Mouse (Mus musculus) embryonic facial prominence, embryonic 11.5 days (tissue): ENCODE results near the gene Nol12. TPM values are rescaled to one million over a fixed set of nuclear protein-coding genes. Genes with fewer than 3 reads are reported as not detected.

Experiments
- ATAC-seq: fragments of 200-750 bp; cut with Nextera tagmentation; replicated peaks from 2 replicates; pipeline ENCODE4 v1.8.0; 2017; ENCODE audit warnings: low read depth; ENCODE audit not compliant: insufficient number of reproducible peaks, low FRiP score, low TSS enrichment
- DNase-seq: peaks from one replicate; pipeline ENCODE4 v3.0.0-alpha.2; 2015; ENCODE audit warnings: low spot score
- H3K27ac ChIP-seq: fragments of 300-500 bp; sonication (generic); replicated peaks from 2 replicates; pipeline ENCODE4 v1.5.1; 2014; ENCODE audit warnings: mild to moderate bottlenecking, low read depth, low read length, control low read depth
- H3K27me3 ChIP-seq: fragments of 300-500 bp; sonication (generic); 2 replicates; pipeline ENCODE4 v1.6.1; 2014; ENCODE audit warnings: mild to moderate bottlenecking, low read length, moderate library complexity, mixed read lengths; ENCODE audit not compliant: control insufficient read depth, insufficient read depth
- H3K36me3 ChIP-seq: fragments of 300-500 bp; sonication (generic); replicated peaks from 2 replicates; pipeline ENCODE4 v1.6.1; 2014; ENCODE audit warnings: low read depth, mild to moderate bottlenecking, low read length, moderate library complexity, mixed read lengths; ENCODE audit not compliant: control insufficient read depth, insufficient read depth
- H3K4me1 ChIP-seq: fragments of 300-500 bp; sonication (generic); 2 replicates; pipeline ENCODE4 v1.6.1; 2014; ENCODE audit warnings: low read length, mixed read lengths; ENCODE audit not compliant: control insufficient read depth, insufficient read depth
- H3K4me2 ChIP-seq: fragments of 300-500 bp; sonication (generic); 2 replicates; pipeline ENCODE4 v1.6.1; 2014; ENCODE audit warnings: low read depth, mild to moderate bottlenecking, control low read depth, low read length, moderate library complexity
- H3K4me3 ChIP-seq: fragments of 300-500 bp; sonication (generic); 2 replicates; pipeline ENCODE4 v1.5.1; 2014; ENCODE audit warnings: low read depth, low read length, control low read depth
- H3K9ac ChIP-seq: fragments of 300-500 bp; sonication (generic); replicated peaks from 2 replicates; pipeline ENCODE4 v1.6.1; 2014; ENCODE audit warnings: mild to moderate bottlenecking, control low read depth, low read length
- H3K9me3 ChIP-seq: fragments of 300-500 bp; sonication (generic); replicated peaks from 2 replicates; pipeline ENCODE4 v1.6.1; 2016; ENCODE audit warnings: mild to moderate bottlenecking, low read length, inconsistent platforms, mixed read lengths; ENCODE audit not compliant: control insufficient read depth
- WGBS: fragments of 180-500 bp; shearing (Covaris S2); extraction: QIAGEN DNeasy Blood & Tissue Kit; methylation state at CpG from one replicate; pipeline ENCODE4 v1.1.7; 2014; 5-methylcytosine and 5-hydroxymethylcytosine counted together
- polyA plus RNA-seq: library from polyadenylated mRNA; unstranded; fragments of >200 nt; fragmentation: Nextera tagmentation; extraction: Ambion mirVana; gene quantifications from 2 replicates; pipeline ENCODE4 v1.2.1, GENCODE M21; 2014

Gene Nol12
- polyA plus RNA-seq, 1 experiment from 2014 or later: 56.7 TPM

DNA sequence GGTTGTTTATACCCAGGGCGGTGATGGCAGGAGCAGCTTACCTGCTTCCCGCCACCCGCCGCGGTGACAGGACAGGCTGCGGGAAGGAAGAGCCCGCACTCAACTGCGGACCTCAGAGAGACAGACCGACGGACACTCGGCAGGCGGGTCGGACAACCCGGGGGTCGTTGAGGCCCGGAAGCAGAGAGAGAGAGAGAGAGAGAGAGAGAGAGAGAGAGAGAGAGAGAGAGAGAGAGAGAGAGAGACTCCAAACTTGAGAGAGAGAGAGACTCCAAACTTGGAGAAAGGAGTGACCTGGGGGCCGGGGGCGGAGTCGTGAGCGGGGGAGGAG, 35.4 kb upstream of the Nol12 start, which contains the start of gene Gm49510:
Gm49510 (plus strand) TSS at position 259 of the 331 bp plus-strand sequence.
- peak within 1 kb of the TSS; percentile 54 for H3K27ac ChIP-seq
- H3K4me1 ChIP-seq: peaks cover 4% of the 10 kb centered on the region
- ATAC-seq (no peak), DNase-seq (no peak)
- H3K4me3 ChIP-seq: peak within 1 kb of the TSS; percentile 57
- H3K9ac ChIP-seq: peak within 1 kb of the TSS; percentile 68
- no peaks in the 10 kb centered on the region for H3K36me3 ChIP-seq
- no peaks in the 10 kb centered on the region for H3K27me3 ChIP-seq
- H3K9me3 ChIP-seq: no peaks in the 10 kb centered on the region
- H3K4me2 ChIP-seq: peak within 1 kb of the TSS; percentile 89
- WGBS: 4% methylated on average over 20 of the region's 20 CpGs

GRCm38 (mm10) chr15:78899740-78900584, 34.8 kb upstream of the Nol12 start, which contains the start of gene Sh3bp1:
TSS of gene Sh3bp1 (plus strand) at chr15:78899768.
- 0 out of 2 replicates have a peak, but pooled peaks have one; percentile 32 for ATAC-seq
- Histone ChIP-seq H3K4me3 (peak within 1 kb of the TSS; percentile 57), H3K4me1 (peaks cover 4% of the 10 kb centered on the region), H3K36me3 (no peaks in the 10 kb centered on the region), H3K27me3 (no peaks in the 10 kb centered on the region), H3K4me2 (peak within 1 kb of the TSS; percentile 89), H3K27ac (peak within 1 kb of the TSS; percentile 54), H3K9me3 (no peaks in the 10 kb centered on the region), H3K9ac (peak within 1 kb of the TSS; percentile 68)
- DNase-seq: peak; percentile 83
- WGBS: 1% methylated on average over 47 of the region's 47 CpGs

DNA sequence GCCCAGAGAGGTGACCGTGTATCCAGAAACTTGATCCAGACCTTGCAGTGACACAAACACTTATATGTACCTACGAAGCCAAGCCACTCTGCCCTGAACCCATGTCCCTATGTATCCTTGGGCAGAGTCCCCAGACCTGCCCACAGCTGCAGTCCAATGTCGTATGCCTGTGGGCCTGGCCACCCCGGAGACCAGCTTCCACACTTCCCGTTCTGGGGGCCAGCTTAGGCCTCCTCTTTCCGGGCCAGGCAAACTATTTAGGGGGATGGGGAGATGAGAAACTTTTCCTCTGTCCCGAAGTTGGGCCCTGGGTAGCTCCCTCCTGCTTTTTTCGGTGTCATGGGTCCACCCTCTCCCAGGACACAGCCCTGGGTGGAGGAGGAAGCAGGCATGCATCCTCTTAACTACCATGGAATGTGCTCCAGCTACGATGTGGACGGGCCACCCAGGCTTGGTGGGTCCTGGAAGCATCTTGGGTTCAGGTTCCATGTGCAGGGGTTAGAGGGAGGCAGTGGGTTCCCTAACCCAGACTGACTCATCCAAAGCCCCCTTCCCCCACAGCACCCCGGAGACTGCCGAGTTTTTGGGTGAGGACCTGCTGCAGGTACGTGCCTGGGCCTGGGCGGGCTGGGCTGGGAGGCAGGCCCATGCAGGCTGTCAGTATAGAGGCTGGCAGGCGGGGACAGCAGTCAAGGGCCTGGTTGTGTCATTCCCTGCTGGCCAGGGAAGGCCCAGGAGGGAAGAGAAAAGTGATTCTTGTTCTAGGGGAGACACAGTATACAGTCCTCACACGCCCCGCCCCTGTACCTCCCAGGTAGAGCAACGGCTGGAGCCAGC, 33.9 kb upstream of the Nol12 start:
- H3K4me2 ChIP-seq: peak overlapping the region; percentile 89
- peak; percentile 14 for DNase-seq
- H3K27ac ChIP-seq: peak overlapping the region; percentile 54
- peaks cover 4% of the 10 kb centered on the region for H3K4me1 ChIP-seq
- H3K27me3 ChIP-seq: no peaks in the 10 kb centered on the region
- peak overlapping the region; percentile 68 for H3K9ac ChIP-seq
- 14% methylated on average over 18 of the region's 18 CpGs for WGBS
- no peaks in the 10 kb centered on the region for H3K9me3 ChIP-seq
- H3K4me3 ChIP-seq: peak overlapping the region; percentile 57
- H3K36me3 ChIP-seq: no peaks in the 10 kb centered on the region
- 0 out of 2 replicates have a peak, but pooled peaks have one; percentile 29 for ATAC-seq

- Histone ChIP-seq H3K4me3 (peak overlapping the region; percentile 3; the same call in 1 of the 2 replicates), H3K4me1 (peaks cover 4% of the 10 kb centered on the region), H3K9me3 (no peaks in the 10 kb centered on the region), H3K4me2 (peak overlapping the region; percentile 89), H3K27me3 (no peaks in the 10 kb centered on the region), H3K27ac (no peak overlapping the region; the same call in 1 of the 2 replicates), H3K9ac (peak overlapping the region; percentile 68; the same call in 1 of the 2 replicates), H3K36me3 (no peaks in the 10 kb centered on the region)
- 39% methylated on average over 8 of the region's 8 CpGs for WGBS
- DNase-seq: peak; percentile 60
- no peak for ATAC-seq
Measured at GRCm38 (mm10) chr15:78901422-78901789, 33.3 kb upstream of the Nol12 start.

GRCm38 (mm10) chr15:78903243-78903642, 31.5 kb upstream of the Nol12 start:
- H3K4me3 ChIP-seq: no peak overlapping the region
- H3K27ac ChIP-seq: no peak overlapping the region
- DNase-seq (peak; percentile 89), ATAC-seq (no peak)
- peaks cover 4% of the 10 kb centered on the region for H3K4me1 ChIP-seq
- no peaks in the 10 kb centered on the region for H3K9me3 ChIP-seq
- H3K27me3 ChIP-seq: no peaks in the 10 kb centered on the region
- H3K4me2 ChIP-seq: no peak overlapping the region
- no peaks in the 10 kb centered on the region for H3K36me3 ChIP-seq
- 8% methylated on average over 2 of the region's 2 CpGs for WGBS
- H3K9ac ChIP-seq: no peak overlapping the region

- Histone ChIP-seq H3K4me1 (no peaks in the 10 kb centered on the region), H3K27ac (no peak overlapping the region), H3K4me2 (no peak overlapping the region), H3K27me3 (no peaks in the 10 kb centered on the region), H3K4me3 (no peak overlapping the region), H3K36me3 (no peaks in the 10 kb centered on the region; the same call in 1 of the 2 replicates), H3K9me3 (no peaks in the 10 kb centered on the region), H3K9ac (no peak overlapping the region)
- DNase-seq (no peak), ATAC-seq (no peak)
- 78% methylated on average over 7 of the region's 7 CpGs for WGBS
Measured at GRCm38 (mm10) chr15:78908399-78908798, 26.3 kb upstream of the Nol12 start.

- no peak overlapping the region for H3K27ac ChIP-seq
- DNase-seq (no peak), ATAC-seq (no peak)
- H3K4me3 ChIP-seq: no peak overlapping the region
- H3K4me1 ChIP-seq: no peaks in the 10 kb centered on the region
- no peaks in the 10 kb centered on the region for H3K9me3 ChIP-seq
- H3K9ac ChIP-seq: no peak overlapping the region
- H3K27me3 ChIP-seq: no peaks in the 10 kb centered on the region
- WGBS: 89% methylated on average over 8 of the region's 8 CpGs
- no peak overlapping the region for H3K4me2 ChIP-seq
- H3K36me3 ChIP-seq: no peaks in the 10 kb centered on the region; the same call in 1 of the 2 replicates
Measured at GRCm38 (mm10) chr15:78908982-78909381, 25.8 kb upstream of the Nol12 start.
